Mouse (Mus musculus) C2C12 (cell line): Measurements from ENCODE around the gene Anxa1. TPM values are rescaled to one million over a fixed set of nuclear protein-coding genes. Genes with fewer than 3 reads are reported as not detected.
A peak's percentile ranks its signal among the peaks of the same experiment; 100 is the strongest.

ENCODE experiments used
- H3K27me3 ChIP-seq: one replicate; pipeline ENCODE4 v1.6.1; 2011; ENCODE audit not compliant: control insufficient read depth, insufficient read depth, insufficient read length
- H3K36me3 ChIP-seq: one replicate; pipeline ENCODE4 v1.6.1; 2011; ENCODE audit not compliant: control insufficient read depth, insufficient read depth
- H3K4me3 ChIP-seq: one replicate; pipeline ENCODE4 v1.5.1; 2011; ENCODE audit warnings: mild to moderate bottlenecking, control low read depth; ENCODE audit not compliant: poor library complexity, insufficient read depth, severe bottlenecking
- H3K79me2 ChIP-seq: one replicate; pipeline ENCODE4 v1.6.1; 2011; ENCODE audit not compliant: control insufficient read depth, insufficient read depth
- H3K79me3 ChIP-seq: one replicate; pipeline ENCODE4 v1.6.1; 2011; ENCODE audit warnings: low read depth, control low read depth
- H3ac ChIP-seq: one replicate; pipeline ENCODE3; 2011; ENCODE audit warnings: low read depth; ENCODE audit not compliant: control insufficient read depth, insufficient read length
- CEBPB ChIP-seq: IDR thresholded peaks from one replicate; pipeline ENCODE4 v1.6.1; 2011; ENCODE audit warnings: low read depth, mild to moderate bottlenecking, control low read depth, moderate library complexity
- CTCF ChIP-seq: IDR thresholded peaks from one replicate; pipeline ENCODE4 v1.5.1; 2011; ENCODE audit not compliant: control insufficient read depth, insufficient read depth, insufficient read length
- FOSL1 ChIP-seq: IDR thresholded peaks from one replicate; pipeline ENCODE4 v1.8.0; 2011; ENCODE audit warnings: mild to moderate bottlenecking, low read length; ENCODE audit not compliant: poor library complexity, insufficient read depth, severe bottlenecking
- MAX ChIP-seq: IDR thresholded peaks from one replicate; pipeline ENCODE4 v1.6.1; 2011; ENCODE audit warnings: mild to moderate bottlenecking, control low read depth
- MYOD1 ChIP-seq: IDR thresholded peaks from one replicate; pipeline ENCODE4 v1.6.1; 2011; ENCODE audit warnings: low read depth; ENCODE audit not compliant: control insufficient read depth, insufficient read length
- MYOG ChIP-seq: IDR thresholded peaks from one replicate; pipeline ENCODE4 v1.6.1; 2011; ENCODE audit not compliant: control insufficient read depth, insufficient read length; ENCODE audit errors: extremely low read depth
- USF1 ChIP-seq: IDR thresholded peaks from one replicate; pipeline ENCODE4 v1.6.1; 2011; ENCODE audit warnings: low read depth, mild to moderate bottlenecking, control low read depth, moderate library complexity
- polyA plus RNA-seq: library from polyadenylated mRNA; unstranded; fragments of >200 nt; fragmentation: generic; extraction: Trizol; gene quantifications from one replicate; pipeline ENCODE4 v1.2.1, GENCODE M21; 2012; ENCODE audit warnings: missing spikeins

Anxa1 gene
- polyA plus RNA-seq, 1 experiment: 402 TPM

DNA sequence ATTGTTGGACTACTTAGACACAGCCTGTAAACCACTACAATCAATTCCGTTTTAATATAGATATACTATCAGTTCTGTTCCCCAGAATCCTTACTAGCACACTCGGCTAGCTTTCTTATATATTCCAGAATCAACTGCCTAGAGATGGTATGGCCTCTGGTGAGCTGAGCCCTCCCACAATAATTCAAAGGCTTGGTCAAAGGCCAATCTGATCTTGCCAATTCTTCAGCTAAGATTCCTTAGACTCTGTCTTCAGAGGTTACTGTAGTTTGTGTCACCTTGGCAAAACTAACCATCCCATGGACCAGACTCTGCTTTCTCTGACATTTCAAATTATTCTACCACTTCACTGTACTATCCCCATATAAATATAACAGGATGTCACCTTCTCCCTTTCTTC lies 25.4 kb downstream of the Anxa1 start:
- H3K4me3 ChIP-seq: no peak overlapping the region
- no peaks in the 10 kb centered on the region for H3K27me3 ChIP-seq
- H3K79me2 ChIP-seq: no peaks in the 10 kb centered on the region
- no peaks in the 10 kb centered on the region for H3K36me3 ChIP-seq
- no peak overlapping the region for H3ac ChIP-seq
- no peak for TF ChIP-seq MYOD1
- TF ChIP-seq MAX: no peak
- no peak for TF ChIP-seq USF1
- no peak for TF ChIP-seq CEBPB
- no peak for TF ChIP-seq CTCF
- no peak for TF ChIP-seq MYOG
- no peak for TF ChIP-seq FOSL1
- no peaks in the 10 kb centered on the region for H3K79me3 ChIP-seq

- Histone ChIP-seq H3K27me3 (no peaks in the 10 kb centered on the region), H3K4me3 (no peak overlapping the region), H3K79me3 (no peaks in the 10 kb centered on the region), H3ac (no peak overlapping the region), H3K36me3 (no peaks in the 10 kb centered on the region), H3K79me2 (no peaks in the 10 kb centered on the region)
- TF ChIP-seq MYOG (no peak), FOSL1 (no peak), CTCF (no peak), CEBPB (no peak), MYOD1 (no peak), MAX (no peak), USF1 (no peak)
Measured at GRCm38 (mm10) chr19:20364931-20365330, 25.8 kb downstream of the Anxa1 start.

DNA sequence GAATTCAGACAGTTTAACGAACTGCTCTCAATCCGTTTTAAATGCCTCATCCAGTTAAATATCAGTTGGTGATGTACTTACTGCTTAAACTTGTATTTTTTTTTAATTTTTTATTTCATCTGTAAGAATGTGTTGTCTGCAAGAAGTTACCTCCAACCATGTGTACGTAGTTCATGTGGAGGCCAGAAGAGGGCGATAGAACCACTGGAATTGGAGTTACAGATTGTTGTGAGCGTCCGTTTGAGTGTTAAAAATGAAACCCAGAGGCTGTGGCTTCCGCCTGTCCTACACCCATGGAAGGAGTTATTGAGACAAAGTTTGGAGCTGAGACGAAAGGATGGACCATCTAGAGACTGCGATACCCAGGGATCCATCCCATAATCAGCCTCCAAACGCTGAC lies 27.5 kb downstream of the Anxa1 start:
- TF ChIP-seq USF1: no peak
- no peak for TF ChIP-seq MYOG
- no peak for TF ChIP-seq MYOD1
- TF ChIP-seq FOSL1: no peak
- no peak for TF ChIP-seq CEBPB
- peak; percentile 33 for TF ChIP-seq MAX
- peak; percentile 32 for TF ChIP-seq CTCF
- no peaks in the 10 kb centered on the region for H3K79me2 ChIP-seq
- no peaks in the 10 kb centered on the region for H3K36me3 ChIP-seq
- H3K27me3 ChIP-seq: no peaks in the 10 kb centered on the region
- no peak overlapping the region for H3K4me3 ChIP-seq
- H3K79me3 ChIP-seq: no peaks in the 10 kb centered on the region
- H3ac ChIP-seq: no peak overlapping the region

- Histone ChIP-seq H3K4me3 (no peak overlapping the region), H3K79me3 (no peaks in the 10 kb centered on the region), H3K36me3 (no peaks in the 10 kb centered on the region), H3ac (no peak overlapping the region), H3K27me3 (no peaks in the 10 kb centered on the region), H3K79me2 (no peaks in the 10 kb centered on the region)
- TF ChIP-seq USF1: no peak
- TF ChIP-seq MYOG: no peak
- no peak for TF ChIP-seq FOSL1
- TF ChIP-seq CTCF: no peak
- TF ChIP-seq MAX: no peak
- no peak for TF ChIP-seq CEBPB
- TF ChIP-seq MYOD1: no peak
Measured at GRCm38 (mm10) chr19:20361917-20362577, 28.7 kb downstream of the Anxa1 start.

DNA sequence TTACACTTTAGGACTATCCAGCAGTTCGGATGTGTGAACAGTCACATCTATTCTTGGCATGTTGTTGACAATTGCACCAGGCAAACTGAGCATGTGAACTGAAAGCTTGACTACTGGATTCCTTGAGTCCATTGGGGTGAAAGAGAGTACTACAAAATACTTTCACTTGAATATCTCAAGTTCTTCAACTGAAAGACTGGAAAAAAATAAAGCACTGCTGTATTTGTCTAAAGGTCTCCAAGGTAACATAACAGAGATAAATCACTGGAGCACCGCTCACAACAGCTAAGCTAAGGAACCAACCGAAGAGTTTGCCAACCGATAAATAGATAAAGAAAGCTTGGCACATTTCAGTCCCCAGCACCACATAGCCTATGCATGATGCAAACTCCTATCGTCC lies 32.1 kb downstream of the Anxa1 start:
- Histone ChIP-seq H3K27me3 (no peaks in the 10 kb centered on the region), H3K4me3 (no peak overlapping the region), H3K79me3 (no peaks in the 10 kb centered on the region), H3ac (no peak overlapping the region), H3K36me3 (no peaks in the 10 kb centered on the region), H3K79me2 (no peaks in the 10 kb centered on the region)
- TF ChIP-seq MYOG (no peak), MYOD1 (no peak), USF1 (no peak), FOSL1 (no peak), CEBPB (no peak), MAX (no peak), CTCF (no peak)

DNA sequence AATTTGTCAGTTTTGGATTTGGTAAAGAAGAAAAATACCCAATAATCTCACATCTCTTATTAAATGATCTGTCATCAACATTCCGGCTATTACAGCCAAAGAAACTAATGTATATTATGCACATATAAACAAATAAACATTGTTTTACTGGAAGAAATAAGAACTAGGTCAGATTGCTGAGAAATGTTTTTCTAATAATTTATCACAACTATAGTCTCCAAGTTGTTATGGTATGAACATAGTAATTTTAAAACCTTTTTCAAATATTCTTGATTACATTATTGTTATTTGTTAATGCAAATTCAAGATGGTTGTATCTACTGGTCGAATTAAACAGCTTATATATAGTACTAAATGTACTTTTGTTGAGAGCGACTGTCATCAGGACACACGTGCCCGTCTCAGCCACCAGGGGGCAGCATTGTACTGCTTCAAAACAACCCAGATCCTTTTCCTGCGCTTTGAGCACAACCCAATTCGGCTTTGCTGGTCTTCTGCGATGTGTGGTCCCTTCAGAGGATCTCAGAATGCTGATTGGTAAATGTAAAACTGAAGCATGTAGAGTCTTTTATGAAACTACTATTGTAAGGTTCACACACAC lies 45.3 kb downstream of the Anxa1 start:
- no peak overlapping the region for H3K4me3 ChIP-seq
- no peaks in the 10 kb centered on the region for H3K36me3 ChIP-seq
- H3ac ChIP-seq: no peak overlapping the region
- peaks cover 4% of the 10 kb centered on the region for H3K27me3 ChIP-seq
- TF ChIP-seq USF1: peak; percentile 43
- TF ChIP-seq MYOD1: no peak
- no peak for TF ChIP-seq FOSL1
- TF ChIP-seq MAX: peak; percentile 36
- peak; percentile 36 for TF ChIP-seq CTCF
- TF ChIP-seq CEBPB: no peak
- TF ChIP-seq MYOG: no peak
- no peaks in the 10 kb centered on the region for H3K79me3 ChIP-seq
- no peaks in the 10 kb centered on the region for H3K79me2 ChIP-seq
